Mouse (Mus musculus) layer of hippocampus, adult 9-10 months (tissue): ENCODE measurements around the gene 4930539E08Rik.

Source experiments
- DNase-seq: peaks from one replicate; pipeline ENCODE4 v3.0.0; 2022; ENCODE audit warnings: low spot score

4930539E08Rik gene

DNA sequence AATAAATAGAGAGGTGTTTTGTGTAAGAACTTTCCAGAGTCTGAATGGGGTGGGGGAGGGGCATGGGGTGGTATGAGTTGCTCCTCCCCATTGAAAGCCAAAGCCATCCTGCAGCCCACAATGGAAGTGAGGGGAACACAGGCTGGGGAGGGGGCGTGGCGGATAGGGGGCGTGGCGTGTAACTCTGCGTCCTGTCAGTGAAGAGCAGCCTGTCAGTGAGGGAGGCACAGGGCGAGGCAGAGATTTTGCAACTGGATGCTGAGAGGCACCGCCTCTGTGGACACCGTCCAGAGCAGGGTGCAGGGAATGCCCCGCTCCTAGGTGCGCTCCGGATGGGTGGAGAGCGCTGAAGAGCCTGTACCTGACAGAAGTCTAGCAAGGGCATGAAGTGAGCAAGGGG lies 56.9 kb downstream of the 4930539E08Rik start, which contains the start of gene Pnpla1:
Gene Pnpla1 (plus strand): TSS at position 207 of the 400 bp plus-strand sequence.
- DNase-seq, result no peak

DNA sequence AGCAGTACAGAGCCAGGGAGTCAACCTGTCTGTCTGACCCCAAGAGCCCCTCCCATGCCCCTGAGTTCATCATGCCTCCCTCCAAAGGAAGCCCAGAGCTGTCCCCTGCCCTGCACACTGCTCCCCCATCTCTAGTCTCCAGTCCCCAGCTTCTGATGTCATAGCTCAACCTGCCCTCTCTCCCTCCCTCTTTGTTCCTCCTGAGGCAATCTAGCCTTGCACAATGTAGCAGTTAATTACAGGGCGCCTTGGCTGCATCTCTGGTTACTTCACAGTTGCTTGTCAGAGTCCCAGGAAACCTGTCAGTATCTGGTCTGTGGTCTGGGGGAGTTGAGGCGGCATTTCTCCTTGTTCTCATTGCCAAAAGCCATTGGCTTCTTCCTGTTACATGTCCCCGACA lies 59.1 kb downstream of the 4930539E08Rik start:
- DNase-seq, result no peak

DNA sequence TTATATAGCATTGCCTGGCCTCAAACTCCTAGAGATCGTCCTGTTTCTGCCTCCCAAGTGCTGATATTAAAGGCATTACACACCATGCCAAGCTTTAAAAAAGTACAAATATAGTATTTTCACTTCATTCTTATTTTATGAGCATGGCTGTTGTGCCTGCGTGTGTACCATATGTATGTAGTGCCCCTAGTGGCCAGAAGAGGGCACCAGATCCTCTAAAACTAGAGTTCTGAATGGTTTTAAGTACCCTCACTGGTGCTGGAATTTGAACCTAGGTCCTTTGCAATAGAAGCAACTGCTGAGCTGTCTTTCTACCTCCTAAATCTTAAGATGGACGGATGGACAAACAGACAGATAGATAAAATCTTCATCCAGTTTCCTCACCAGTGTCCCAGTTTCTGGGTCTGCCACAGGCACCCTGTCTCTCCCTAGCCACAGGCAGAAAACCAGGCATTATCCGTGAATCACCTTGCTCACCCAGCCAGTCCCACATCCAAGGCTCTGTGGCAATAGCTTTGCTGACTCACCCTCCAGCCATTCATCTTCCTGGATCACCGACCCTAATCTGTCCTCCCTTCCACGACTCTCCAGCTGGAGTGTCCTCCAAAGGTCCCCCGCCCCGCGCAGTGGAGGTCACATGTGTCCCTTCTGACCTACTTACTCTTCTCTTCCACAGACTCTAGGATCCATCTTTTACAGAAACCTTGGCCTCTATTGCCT lies 59.8 kb downstream of the 4930539E08Rik start:
- DNase-seq, result no peak

DNA sequence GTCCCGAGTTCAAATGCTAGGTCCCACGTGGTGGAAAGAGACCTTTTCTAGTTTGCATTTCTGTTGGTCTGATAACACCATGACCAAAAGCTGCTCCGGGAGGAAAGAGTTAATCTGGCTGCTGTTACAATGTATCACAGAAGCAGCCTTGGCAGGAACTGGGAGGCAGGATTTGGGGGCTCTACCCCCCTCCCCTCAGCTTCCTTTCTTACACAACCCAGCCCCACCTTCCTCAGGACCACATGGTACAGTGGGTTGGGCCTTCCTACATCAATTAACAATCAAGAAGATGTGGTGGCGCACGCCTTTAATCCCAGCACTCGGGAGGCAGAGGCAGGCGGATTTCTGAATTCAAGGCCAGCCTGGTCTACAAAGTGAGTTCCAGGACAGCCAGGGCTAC lies 60.7 kb downstream of the 4930539E08Rik start:
- DNase-seq, result no peak

DNA sequence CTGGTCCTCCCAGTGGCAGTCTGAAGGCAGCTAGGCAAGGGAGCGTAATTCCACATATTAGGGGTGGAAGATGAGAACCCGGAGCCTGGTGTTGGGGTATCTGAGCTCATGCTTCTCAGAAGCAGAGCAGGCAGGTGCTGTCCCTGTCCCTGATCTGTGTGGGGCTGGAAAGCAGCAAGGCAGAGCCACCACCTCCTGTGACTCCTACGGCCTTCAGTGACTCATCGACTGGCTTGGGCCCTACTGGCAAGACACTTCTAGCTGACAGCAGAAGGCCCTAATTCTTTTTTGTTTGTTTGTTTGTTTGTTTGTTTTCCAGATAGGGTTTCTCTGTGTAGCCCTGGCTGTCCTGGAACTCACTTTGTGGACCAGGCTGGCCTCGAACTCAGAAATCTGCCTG lies 64.6 kb downstream of the 4930539E08Rik start:
- DNase-seq, result no peak

DNA sequence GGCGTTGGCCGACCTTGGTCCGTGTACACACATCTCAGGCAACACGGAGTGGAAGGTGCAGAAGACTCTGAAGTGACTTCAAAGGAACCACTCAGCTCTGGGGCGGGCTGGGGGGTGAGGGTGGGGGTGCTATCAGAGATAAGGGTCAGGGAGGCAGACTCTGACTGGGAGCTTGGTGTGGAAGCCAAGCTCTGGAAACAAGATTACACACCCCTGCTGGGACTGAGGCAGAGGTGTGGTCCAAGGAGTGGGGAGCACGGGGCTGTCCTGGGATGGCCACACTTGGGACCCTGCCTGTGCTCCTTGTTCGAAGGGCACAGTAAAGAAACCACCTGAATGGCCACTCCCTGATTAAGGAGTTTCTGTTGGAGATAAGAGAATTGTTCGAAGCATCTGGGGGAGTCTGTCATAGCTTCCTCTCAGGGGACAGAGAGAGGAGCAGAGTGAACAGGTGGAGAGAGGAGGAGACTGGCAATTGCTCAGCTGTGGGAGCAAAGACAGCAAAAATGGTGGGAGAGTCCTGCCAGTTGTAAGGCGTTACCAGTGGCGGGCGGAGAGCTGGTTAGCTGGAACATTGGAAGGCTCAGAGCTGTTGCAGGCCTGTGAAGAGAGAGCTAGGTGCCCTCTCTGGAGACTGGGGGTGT lies 68.0 kb downstream of the 4930539E08Rik start:
- DNase-seq, result no peak
